Mouse (Mus musculus) CH12.LX (cell line): ENCODE measurements at regions not wholly inside any gene's neighbourhood (a gene's known extent, or its start where the extent isn't known, plus 50 kb on each side); places are given as distances from the start of the nearest gene placed in this dataset.

Experiments used
- DNase-seq: peaks from one replicate; pipeline ENCODE4 v3.0.0-alpha.2; 2013; ENCODE audit errors: extremely low read depth
- H3K27ac ChIP-seq: 2 replicates; pipeline ENCODE4 v1.5.1; 2012; ENCODE audit warnings: low read depth, mild to moderate bottlenecking, control low read depth, moderate library complexity; ENCODE audit not compliant: insufficient read depth
- H3K27me3 ChIP-seq: replicated peaks from 2 replicates; pipeline ENCODE3; 2012; ENCODE audit warnings: inconsistent platforms
- H3K36me3 ChIP-seq, 2 experiments: replicated peaks in 1 of 2; 2 replicates each; pipeline versions ENCODE3 to v1.6.1; 2012; ENCODE audit warnings: inconsistent platforms in 1 of 2, low read length in 1 of 2, mild to moderate bottlenecking in 1 of 2, mixed read lengths in 1 of 2, moderate library complexity in 1 of 2; ENCODE audit not compliant: control insufficient read depth in 1 of 2, insufficient read depth in 1 of 2
- H3K4me1 ChIP-seq, 2 experiments: 2 replicates each; pipeline ENCODE4 v1.6.1; 2012; ENCODE audit warnings: inconsistent platforms in 1 of 2, moderate library complexity in 1 of 2; ENCODE audit not compliant: insufficient read depth in 2 of 2, control insufficient read depth in 1 of 2
- H3K4me2 ChIP-seq: 2 replicates; pipeline ENCODE4 v1.6.1; 2012; ENCODE audit warnings: low read depth, mild to moderate bottlenecking, control low read depth; ENCODE audit not compliant: poor library complexity, insufficient read depth, severe bottlenecking
- H3K4me3 ChIP-seq, 3 experiments: fragments of 150-350 bp in 1 of 3; sonication (generic) in 1 of 3; replicated peaks in 1 of 3; 2 replicates each; pipeline versions ENCODE3 to v1.5.1; 2011 to 2012; ENCODE audit warnings: low read depth in 2 of 3, low read length in 2 of 3, mild to moderate bottlenecking in 2 of 3, moderate library complexity in 2 of 3, control low read depth in 1 of 3, improper control_type of control experiment in 1 of 3, inconsistent platforms in 1 of 3, mixed read lengths in 1 of 3; ENCODE audit not compliant: poor library complexity in 1 of 3
- H3K79me2 ChIP-seq: replicated peaks from 2 replicates; pipeline ENCODE4 v1.6.1; 2012; ENCODE audit warnings: mild to moderate bottlenecking, moderate library complexity; ENCODE audit not compliant: control insufficient read depth, poor library complexity, insufficient read depth, severe bottlenecking; ENCODE audit errors: extremely low read depth
- H3K9ac ChIP-seq: 2 replicates; pipeline ENCODE4 v1.6.1; 2012; ENCODE audit warnings: low read depth, mild to moderate bottlenecking, control low read depth, moderate library complexity; ENCODE audit not compliant: insufficient read depth
- H3K9me3 ChIP-seq: replicated peaks from 2 replicates; pipeline ENCODE3; 2012; ENCODE audit warnings: low read length, inconsistent platforms, mixed read lengths
- CHD2 ChIP-seq: IDR thresholded peaks from 2 replicates; pipeline ENCODE4 v1.6.1; 2011; ENCODE audit warnings: low read length, improper control_type of control experiment
- CTCF ChIP-seq, 2 experiments: IDR thresholded peaks in 1 of 2; conservative IDR thresholded peaks in 1 of 2; 2 replicates each; pipeline ENCODE4 v1.5.1; 2011 to 2012; ENCODE audit warnings: low read depth in 2 of 2, low read length in 2 of 2, improper control_type of control experiment in 1 of 2, inconsistent platforms in 1 of 2, mild to moderate bottlenecking in 1 of 2, moderate library complexity in 1 of 2
- E2F4 ChIP-seq: IDR thresholded peaks from 2 replicates; pipeline ENCODE4 v1.6.1; 2011; ENCODE audit warnings: low read depth, low read length, improper control_type of control experiment; ENCODE audit not compliant: insufficient replicate concordance
- EP300 ChIP-seq: IDR thresholded peaks from 2 replicates; pipeline ENCODE4 v1.6.1; 2011; ENCODE audit warnings: low read length, improper control_type of control experiment
- GABPA ChIP-seq: IDR thresholded peaks from 2 replicates; pipeline ENCODE4 v1.6.1; 2012; ENCODE audit warnings: low read depth, low read length, improper control_type of control experiment, inconsistent platforms; ENCODE audit not compliant: insufficient replicate concordance
- HCFC1 ChIP-seq: IDR thresholded peaks from 2 replicates; pipeline ENCODE4 v1.6.1; 2012; ENCODE audit warnings: low read depth, mild to moderate bottlenecking, inconsistent platforms, low read length, improper control_type of control experiment
- IRF4 ChIP-seq: IDR thresholded peaks from 2 replicates; pipeline ENCODE4 v1.6.1; 2014; ENCODE audit warnings: low read depth, mild to moderate bottlenecking, inconsistent platforms, low read length, improper control_type of control experiment
- JUN ChIP-seq: IDR thresholded peaks from 2 replicates; pipeline ENCODE4 v1.6.1; 2011; ENCODE audit warnings: low read depth, mild to moderate bottlenecking, low read length, improper control_type of control experiment, moderate library complexity; ENCODE audit not compliant: insufficient read depth
- MAZ ChIP-seq: IDR thresholded peaks from 2 replicates; pipeline ENCODE4 v1.6.1; 2012; ENCODE audit warnings: low read depth, mild to moderate bottlenecking, inconsistent platforms, low read length, improper control_type of control experiment, moderate library complexity
- MEF2A ChIP-seq: IDR thresholded peaks from 2 replicates; pipeline ENCODE4 v1.6.1; 2014; ENCODE audit warnings: low read depth, mild to moderate bottlenecking, inconsistent platforms, low read length, improper control_type of control experiment, borderline replicate concordance
- PAX5 ChIP-seq: IDR thresholded peaks from 2 replicates; pipeline ENCODE4 v1.6.1; 2012; ENCODE audit warnings: low read length, inconsistent platforms, mixed read lengths
- RAD21 ChIP-seq: IDR thresholded peaks from 2 replicates; pipeline ENCODE4 v1.6.1; 2011; ENCODE audit warnings: low read depth, mild to moderate bottlenecking, low read length, improper control_type of control experiment, moderate library complexity
- SIN3A ChIP-seq: IDR thresholded peaks from 2 replicates; pipeline ENCODE4 v1.6.1; 2012; ENCODE audit warnings: low read length, improper control_type of control experiment, inconsistent platforms
- SMC3 ChIP-seq: IDR thresholded peaks from 2 replicates; pipeline ENCODE4 v1.6.1; 2011; ENCODE audit warnings: low read depth, low read length, improper control_type of control experiment
- TBP ChIP-seq: conservative IDR thresholded peaks from 2 replicates; pipeline ENCODE4 v1.6.1; 2011; ENCODE audit warnings: low read depth, low read length, improper control_type of control experiment
- TCF12 ChIP-seq: IDR thresholded peaks from 2 replicates; pipeline ENCODE4 v1.6.1; 2014; ENCODE audit warnings: low read depth, mild to moderate bottlenecking, inconsistent platforms, low read length, improper control_type of control experiment
- UBTF ChIP-seq: IDR thresholded peaks from 2 replicates; pipeline ENCODE4 v1.6.1; 2012; ENCODE audit warnings: low read depth, mild to moderate bottlenecking, inconsistent platforms, low read length, improper control_type of control experiment, moderate library complexity
- ZC3H11A ChIP-seq: IDR thresholded peaks from 2 replicates; pipeline ENCODE4 v1.6.1; 2012; ENCODE audit warnings: low read depth, mild to moderate bottlenecking, inconsistent platforms, low read length, improper control_type of control experiment
- ZKSCAN1 ChIP-seq: IDR thresholded peaks from 2 replicates; pipeline ENCODE4 v1.6.1; 2012; ENCODE audit warnings: low read depth, inconsistent platforms, low read length, improper control_type of control experiment, borderline replicate concordance
- dilution Hi-C: fragments of 300-500 bp; cut with MboI; formaldehyde crosslinking; loops from 2 replicates; pipeline ENCODE4 v1.14.3; 2020; ENCODE audit warnings: low sequenced_read_pairs; ENCODE audit not compliant: extremely low pct_unique_long_range_greater_than_20kb, extremely low pct_ligation_motif_present
- in situ Hi-C: fragments of 300-500 bp; cut with MboI; formaldehyde crosslinking; loops from 3 replicates; pipeline ENCODE4 v1.14.3; 2019; ENCODE audit warnings: low sequenced_read_pairs, low pct_ligation_motif_present, low pct_unique_long_range_greater_than_20kb, mixed read lengths

DNA sequence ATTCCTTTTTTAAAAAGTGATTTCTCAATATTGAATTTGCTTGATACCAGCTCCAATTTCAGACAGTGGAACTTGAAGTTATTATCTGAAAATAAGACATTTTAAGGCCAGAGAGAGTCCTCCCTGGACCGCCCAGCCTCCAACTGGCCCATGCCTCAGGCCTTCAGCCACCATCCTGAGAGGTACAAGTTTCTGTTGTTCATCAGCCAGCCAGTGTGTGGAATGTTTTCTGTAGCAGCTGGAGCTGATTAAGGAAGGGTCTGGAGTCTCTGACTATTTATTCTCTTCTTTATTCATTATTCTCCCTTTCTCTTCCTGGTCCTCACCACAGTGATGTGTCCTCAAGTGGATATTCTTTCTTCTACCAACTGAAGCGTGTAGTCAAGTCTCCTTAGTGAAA is 94.6 kb downstream of the Tmem18 start:
- dilution Hi-C loops: no loop called here
- Histone ChIP-seq H3K4me1 (no peaks in the 10 kb centered on the region), H3K4me3 (no peak overlapping the region), H3K36me3 (no peaks in the 10 kb centered on the region), H3K27ac (no peak overlapping the region), H3K9ac (no peak overlapping the region), H3K79me2 (no peaks in the 10 kb centered on the region), H3K9me3 (no peaks in the 10 kb centered on the region), H3K4me2 (no peak overlapping the region), H3K27me3 (no peaks in the 10 kb centered on the region)
- in situ Hi-C loops: no loop called here
- DNase-seq: no peak
- TF ChIP-seq IRF4 (no peak), CHD2 (no peak), ZC3H11A (no peak)

- no peaks in the 10 kb centered on the region for H3K36me3 ChIP-seq
- TF ChIP-seq ZKSCAN1: no peak
- TF ChIP-seq CTCF (conservative IDR thresholded peaks at IDR 0.05 in 1 of 2, IDR thresholded peaks at IDR 0.05 in 1 of 2; ENCODE audit: low read depth in 2 of 2, low read length in 2 of 2): peak in 1 of 2 experiments; percentile 53; a peak in 2 of 4 replicates
- TF ChIP-seq JUN: no peak
- no peak for TF ChIP-seq MAZ
- TF ChIP-seq EP300: no peak
- TF ChIP-seq SMC3: peak; percentile 32
- no peak for TF ChIP-seq UBTF
- no peak for TF ChIP-seq TCF12
- no peak for TF ChIP-seq SIN3A
- no peak for TF ChIP-seq TBP
- TF ChIP-seq HCFC1: no peak
- TF ChIP-seq RAD21: peak; percentile 39
- no peak for TF ChIP-seq E2F4
- no peak for TF ChIP-seq PAX5
- no peak for TF ChIP-seq GABPA
- no peak for TF ChIP-seq MEF2A
- TF ChIP-seq, all 38 proteins: peak for 3
- in situ Hi-C loops (no loop called here), dilution Hi-C loops (no loop called here)
- DNase-seq: peak; percentile 2
- Histone ChIP-seq H3K79me2 (no peaks in the 10 kb centered on the region), H3K4me1 (peaks cover 0 to 4% of the 10 kb centered on the region in 2 experiments; a peak in 3 of 4 replicates), H3K27ac (no peak overlapping the region), H3K9ac (no peak overlapping the region), H3K9me3 (no peaks in the 10 kb centered on the region), H3K4me3 (no peak overlapping the region), H3K27me3 (no peaks in the 10 kb centered on the region), H3K4me2 (no peak overlapping the region)
Measured at GRCm38 (mm10) chr12:30690038-30690437, 105.8 kb downstream of the Tmem18 start.
